Mouse (Mus musculus): ENCODE results near the gene Cpa1. TPM values are rescaled to one million over a fixed set of nuclear protein-coding genes. Genes with fewer than 3 reads are reported as not detected.

Cpa1 gene
- polyA plus RNA-seq, 1 experiment from 2014 or later, result 0.96 TPM

DNA sequence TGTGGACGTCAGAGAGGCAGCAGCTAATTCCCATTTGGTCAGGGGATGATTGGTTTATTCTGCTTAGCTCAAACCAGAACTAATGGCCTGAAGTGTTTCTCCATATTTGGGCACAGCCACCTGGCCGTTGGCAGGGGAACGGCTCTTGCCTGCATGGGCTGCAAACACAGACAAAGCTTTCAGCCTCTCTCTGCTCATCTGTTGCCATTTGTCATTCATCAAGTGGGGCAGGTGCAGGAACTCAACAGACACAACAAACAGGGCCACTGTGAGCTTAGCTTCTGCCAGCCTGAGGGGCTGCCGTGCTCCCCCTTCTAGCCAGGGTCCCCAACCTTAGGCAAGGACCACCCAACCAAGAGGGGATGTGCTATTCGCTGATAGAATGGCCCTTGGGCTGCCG, 10.9 kb upstream of the Cpa1 start:
- no peak overlapping the region for H3K4me3 ChIP-seq
- no peaks in the 10 kb centered on the region for H3K9me3 ChIP-seq (replicated peaks)
- no peak overlapping the region for H3K4me2 ChIP-seq
- peaks cover 4% of the 10 kb centered on the region; the same call in 1 of the 2 replicates for H3K4me1 ChIP-seq
- H3K9ac ChIP-seq, result no peak overlapping the region
- no peaks in the 10 kb centered on the region for H3K27me3 ChIP-seq
- no peak for ATAC-seq
- H3K36me3 ChIP-seq (ENCODE audit: poor library complexity, severe bottlenecking), result no peaks in the 10 kb centered on the region
- H3K27ac ChIP-seq, result no peak overlapping the region
- 61% methylated on average over 6 of the region's 6 CpGs for WGBS

DNA sequence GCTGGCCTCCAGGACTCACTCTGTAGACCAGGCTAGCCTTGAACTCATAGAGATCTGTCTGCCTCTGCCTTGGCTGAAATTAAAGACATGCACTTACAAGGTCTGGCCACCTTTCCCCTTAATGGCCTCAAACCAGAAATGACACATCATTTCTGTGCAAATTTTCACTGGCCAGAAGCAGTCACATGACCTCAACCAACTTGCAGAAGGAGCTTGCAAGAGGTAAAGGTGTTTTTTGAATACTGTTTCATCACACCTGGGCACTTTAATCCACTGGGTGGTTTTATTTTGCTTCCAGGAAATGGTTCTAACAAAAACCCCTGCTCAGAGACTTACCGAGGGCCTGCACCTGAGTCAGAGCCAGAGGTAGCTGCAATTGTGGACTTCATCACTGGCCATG, 9.0 kb upstream of the Cpa1 start:
- Histone ChIP-seq H3K27ac (no peak overlapping the region), H3K4me3 (no peak overlapping the region), H3K36me3 (ENCODE audit: poor library complexity, severe bottlenecking) (no peaks in the 10 kb centered on the region), H3K4me2 (no peak overlapping the region), H3K4me1 (peaks cover 4% of the 10 kb centered on the region; the same call in 1 of the 2 replicates), H3K9ac (no peak overlapping the region), H3K9me3 (replicated peaks) (no peaks in the 10 kb centered on the region), H3K27me3 (no peaks in the 10 kb centered on the region)
- 96% methylated on average over 1 of the region's 1 CpGs for WGBS
- no peak for ATAC-seq

DNA sequence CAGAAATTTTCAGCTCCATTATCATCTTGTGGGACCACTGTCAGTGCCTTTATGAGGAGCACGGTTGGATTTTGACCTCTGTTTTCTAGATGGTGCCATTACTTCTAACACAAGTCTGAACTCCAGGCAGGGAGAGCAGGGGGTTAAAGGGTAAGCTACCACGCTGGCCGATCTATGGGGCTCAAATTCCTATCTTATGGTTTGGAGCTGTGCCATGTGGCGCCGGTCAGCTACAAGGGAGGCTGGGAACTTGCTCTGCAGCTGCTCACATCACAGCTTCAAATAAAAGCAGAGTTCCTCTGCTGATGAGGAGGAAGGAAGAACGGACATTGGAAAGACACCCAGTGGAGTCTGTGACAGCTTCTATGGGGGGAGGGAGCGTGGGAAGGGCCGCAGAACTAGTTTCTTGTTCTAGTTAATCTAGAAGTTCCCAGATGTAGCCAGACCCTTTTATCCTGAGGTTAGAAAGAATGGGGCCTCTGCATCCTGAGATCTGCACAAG, 3.6 kb upstream of the Cpa1 start:
- Histone ChIP-seq H3K4me2 (no peak overlapping the region), H3K9me3 (replicated peaks) (no peaks in the 10 kb centered on the region), H3K9ac (no peak overlapping the region), H3K27me3 (no peaks in the 10 kb centered on the region), H3K4me1 (peaks cover 3% of the 10 kb centered on the region; the same call in 1 of the 2 replicates), H3K36me3 (ENCODE audit: poor library complexity, severe bottlenecking) (no peaks in the 10 kb centered on the region), H3K4me3 (no peak overlapping the region), H3K27ac (no peak overlapping the region)
- WGBS, result 60% methylated on average over 8 of the region's 8 CpGs
- ATAC-seq, result no peak

DNA sequence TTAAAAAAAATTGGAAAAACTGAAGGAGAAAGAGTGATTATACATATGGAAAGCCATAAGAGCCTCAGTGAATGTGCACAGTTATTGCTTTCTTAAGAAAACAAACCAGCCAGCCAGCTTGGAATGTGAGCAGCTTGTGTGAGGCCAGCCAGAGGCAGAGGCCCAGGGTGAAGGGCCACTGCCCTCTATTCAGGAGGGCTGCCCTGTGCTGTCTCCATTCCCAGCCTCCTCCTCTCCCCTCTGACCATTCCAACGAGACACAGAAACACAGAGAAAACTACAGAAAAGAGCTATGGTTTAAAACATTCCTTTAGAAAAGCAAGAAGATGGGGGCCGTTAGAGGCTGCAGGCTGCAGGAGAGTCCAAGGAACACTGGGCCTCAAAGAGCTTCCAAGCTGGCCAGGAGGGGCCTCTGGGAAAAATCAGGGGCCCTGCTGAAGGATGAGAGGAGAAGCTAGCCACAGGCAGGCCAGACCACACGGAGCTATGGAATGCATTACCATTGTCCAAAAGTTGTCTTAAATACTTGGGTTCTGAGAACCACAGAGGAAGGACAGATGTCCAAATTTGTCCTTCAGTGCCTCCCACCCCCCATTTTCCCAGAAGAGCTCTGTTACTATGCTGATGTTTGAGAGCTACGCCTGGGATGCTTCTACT, 2.7 kb upstream of the Cpa1 start:
- Histone ChIP-seq H3K9ac (no peak overlapping the region), H3K36me3 (ENCODE audit: poor library complexity, severe bottlenecking) (no peaks in the 10 kb centered on the region), H3K4me1 (peaks cover 3% of the 10 kb centered on the region; the same call in 1 of the 2 replicates), H3K4me3 (no peak overlapping the region), H3K4me2 (no peak overlapping the region), H3K27me3 (no peaks in the 10 kb centered on the region), H3K27ac (no peak overlapping the region), H3K9me3 (replicated peaks) (no peaks in the 10 kb centered on the region)
- no peak for ATAC-seq
- WGBS, result 33% methylated on average over 4 of the region's 4 CpGs

DNA sequence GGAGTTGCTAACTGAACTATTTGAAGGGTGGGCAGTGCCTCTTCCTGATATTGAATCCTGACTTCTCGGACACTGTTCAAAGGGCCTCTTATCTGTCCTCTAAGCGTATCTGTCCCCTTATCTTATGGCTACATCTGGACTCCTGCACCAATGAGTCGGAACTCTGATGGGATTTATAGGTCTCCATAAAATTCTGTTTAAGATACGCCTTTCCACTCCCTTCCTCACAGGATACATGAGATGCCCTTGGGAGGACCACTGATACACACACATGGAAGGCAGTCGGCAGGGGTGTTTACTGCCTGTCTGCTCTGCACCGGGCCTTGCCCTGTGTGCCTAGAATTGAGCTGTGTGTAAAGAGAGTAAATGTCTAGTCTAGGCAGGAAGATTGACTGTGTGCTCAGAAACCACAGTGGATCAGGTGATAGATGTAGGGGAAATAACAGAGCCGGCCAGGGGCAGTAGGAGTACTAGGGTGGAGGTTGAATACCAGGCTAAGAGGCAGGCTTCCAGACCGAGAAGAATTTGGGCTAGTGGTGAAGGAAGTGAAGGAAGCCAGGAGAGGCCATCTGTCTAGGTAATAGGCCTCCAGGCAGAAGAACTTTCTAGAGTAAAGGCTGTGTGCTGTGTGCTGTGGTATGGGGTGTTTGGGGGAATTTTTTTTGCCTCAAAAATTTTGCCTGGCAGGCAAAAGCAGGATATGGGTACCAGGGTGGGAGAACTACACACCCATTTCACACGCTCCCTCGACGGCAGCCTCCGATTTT, 4.9 kb downstream of the Cpa1 start:
- Histone ChIP-seq H3K9ac (no peak overlapping the region), H3K36me3 (ENCODE audit: poor library complexity, severe bottlenecking) (no peaks in the 10 kb centered on the region), H3K4me3 (no peak overlapping the region), H3K9me3 (replicated peaks) (no peaks in the 10 kb centered on the region), H3K4me2 (no peak overlapping the region), H3K27me3 (no peaks in the 10 kb centered on the region), H3K4me1 (peaks cover 8% of the 10 kb centered on the region), H3K27ac (no peak overlapping the region)
- 90% methylated on average over 12 of the region's 12 CpGs for WGBS
- ATAC-seq, result no peak

DNA sequence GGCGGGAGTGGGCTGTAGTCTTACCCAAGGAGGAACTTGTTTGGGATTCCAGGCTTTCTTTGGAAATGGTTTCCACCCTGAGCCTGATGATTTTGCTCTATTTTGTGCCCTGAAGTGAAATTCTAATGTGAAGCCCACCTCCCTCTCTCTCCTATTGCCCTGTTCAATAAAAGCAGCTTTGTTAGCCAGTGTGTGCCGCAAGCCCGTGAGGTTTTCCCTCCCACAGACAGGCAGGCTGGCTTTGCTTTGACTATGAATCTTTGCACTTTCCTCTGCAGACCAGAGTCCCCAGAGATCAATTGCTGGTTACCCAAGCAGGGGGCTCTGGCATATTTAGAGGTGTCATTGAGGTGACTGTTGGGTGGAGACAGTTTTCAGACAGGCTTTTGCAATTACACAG, 5.4 kb downstream of the Cpa1 start:
- no peak overlapping the region for H3K9ac ChIP-seq
- H3K27me3 ChIP-seq, result no peaks in the 10 kb centered on the region
- H3K36me3 ChIP-seq (ENCODE audit: poor library complexity, severe bottlenecking), result no peaks in the 10 kb centered on the region
- no peak for ATAC-seq
- H3K4me2 ChIP-seq, result no peak overlapping the region
- WGBS, result 52% methylated on average over 3 of the region's 3 CpGs
- peaks cover 10% of the 10 kb centered on the region for H3K4me1 ChIP-seq
- H3K27ac ChIP-seq, result no peak overlapping the region
- no peak overlapping the region for H3K4me3 ChIP-seq
- no peaks in the 10 kb centered on the region for H3K9me3 ChIP-seq (replicated peaks)

DNA sequence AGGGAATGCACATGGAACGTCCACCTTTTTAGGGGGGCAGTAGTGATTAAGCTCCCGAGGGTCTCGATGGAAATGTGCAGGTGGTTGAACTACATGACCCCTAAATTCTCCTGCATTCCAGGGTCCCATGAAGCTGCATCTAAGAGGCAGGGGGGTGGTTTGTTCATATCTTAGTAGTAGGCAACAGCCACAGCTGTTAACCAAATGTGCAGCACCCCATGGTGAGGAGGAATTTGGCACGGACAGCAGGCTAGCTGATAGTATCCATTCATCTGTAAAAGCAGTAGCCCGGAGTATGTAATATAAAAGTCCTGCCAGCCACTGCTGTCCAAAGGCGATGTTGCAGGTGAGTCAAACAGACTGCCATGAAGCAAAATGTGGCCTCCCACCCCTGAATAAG, 6.4 kb downstream of the Cpa1 start:
- Histone ChIP-seq H3K27ac (no peak overlapping the region), H3K9ac (no peak overlapping the region), H3K4me3 (no peak overlapping the region), H3K4me2 (no peak overlapping the region), H3K36me3 (ENCODE audit: poor library complexity, severe bottlenecking) (no peaks in the 10 kb centered on the region), H3K4me1 (peaks cover 17% of the 10 kb centered on the region), H3K27me3 (no peaks in the 10 kb centered on the region), H3K9me3 (replicated peaks) (no peaks in the 10 kb centered on the region)
- no peak for ATAC-seq
- WGBS, result 82% methylated on average over 6 of the region's 6 CpGs

DNA sequence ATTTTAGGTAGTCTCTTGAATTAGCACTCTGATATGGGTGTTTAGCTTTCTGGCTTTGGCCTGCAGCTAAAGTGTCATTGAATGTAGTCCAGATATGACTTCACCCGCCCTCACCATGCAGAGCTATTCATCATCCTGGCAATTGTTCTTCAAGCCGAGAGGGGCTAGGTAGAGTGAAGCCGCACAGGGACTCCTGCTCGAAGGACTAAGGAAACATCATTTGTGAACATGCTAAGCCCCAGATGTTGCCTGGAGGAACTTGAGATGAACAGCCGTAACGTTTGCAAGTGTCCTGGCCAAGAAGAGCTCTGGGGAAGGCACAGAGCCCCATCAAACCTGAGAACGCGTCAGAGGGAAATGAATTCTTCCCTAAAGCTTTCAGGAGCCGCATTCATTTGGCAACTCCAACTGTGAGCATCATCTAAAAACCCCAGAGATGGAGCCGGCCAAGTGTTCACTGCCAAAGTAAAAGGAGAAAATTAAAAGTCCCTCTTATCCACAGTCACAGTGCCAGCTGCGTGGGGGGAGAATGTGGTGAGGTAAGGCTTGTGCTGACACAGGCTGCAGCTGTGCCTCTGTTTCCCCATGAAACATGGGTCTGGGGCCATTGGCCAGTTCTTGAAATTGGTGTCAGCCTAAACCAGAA, 10.8 kb downstream of the Cpa1 start:
- H3K9me3 ChIP-seq (replicated peaks), result no peaks in the 10 kb centered on the region
- 64% methylated on average over 11 of the region's 11 CpGs for WGBS
- no peak overlapping the region for H3K4me2 ChIP-seq
- no peak for ATAC-seq
- no peaks in the 10 kb centered on the region for H3K36me3 ChIP-seq (ENCODE audit: poor library complexity, severe bottlenecking)
- no peak overlapping the region for H3K9ac ChIP-seq
- no peak overlapping the region for H3K4me3 ChIP-seq
- peaks cover 38% of the 10 kb centered on the region for H3K4me1 ChIP-seq
- no peaks in the 10 kb centered on the region for H3K27me3 ChIP-seq
- 0 out of 2 replicates have a peak overlapping the region, but pooled peaks have one; percentile 14 for H3K27ac ChIP-seq

DNA sequence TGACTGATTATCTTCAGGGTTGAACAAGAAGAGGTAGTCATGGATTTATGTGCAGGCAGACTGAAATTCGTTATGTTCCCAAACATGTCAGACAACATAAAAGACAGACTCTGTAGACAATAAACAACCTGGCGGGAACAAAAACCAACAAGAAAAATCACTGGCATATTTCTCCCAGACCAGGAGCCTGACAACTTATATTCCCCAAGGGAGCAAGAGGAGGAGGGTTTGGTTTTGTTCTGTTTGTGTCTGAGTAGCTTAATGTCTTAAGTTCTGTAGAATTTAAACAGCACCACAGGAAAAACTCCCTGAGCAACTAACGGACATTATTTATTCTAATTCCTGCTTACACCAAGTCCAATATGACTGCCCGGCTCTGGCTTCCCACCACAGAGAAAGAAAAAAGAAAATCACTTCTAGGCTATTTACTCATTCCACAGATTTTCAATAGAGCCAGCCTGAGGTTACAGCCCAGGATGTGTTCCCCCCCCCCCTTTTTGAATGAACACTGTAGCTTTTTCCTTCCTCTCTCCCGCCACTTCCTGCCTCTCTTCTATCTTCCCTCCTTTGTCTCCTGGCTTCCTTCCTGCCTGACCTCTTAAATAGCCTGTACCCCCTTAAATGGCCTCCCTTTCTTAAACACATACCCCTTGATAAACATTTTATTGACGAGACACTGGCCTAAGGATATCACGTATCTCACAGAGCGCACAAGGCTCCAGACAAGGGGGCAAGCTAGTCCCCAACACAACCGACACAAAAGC, 13.6 kb downstream of the Cpa1 start:
- Histone ChIP-seq H3K9me3 (replicated peaks) (no peaks in the 10 kb centered on the region), H3K27me3 (no peaks in the 10 kb centered on the region), H3K27ac (peak overlapping the region; percentile 84), H3K9ac (no peak overlapping the region), H3K4me1 (peaks cover 55% of the 10 kb centered on the region), H3K36me3 (ENCODE audit: poor library complexity, severe bottlenecking) (no peaks in the 10 kb centered on the region), H3K4me3 (no peak overlapping the region), H3K4me2 (no peak overlapping the region)
- WGBS, result 43% methylated on average over 9 of the region's 9 CpGs
- no peak for ATAC-seq

DNA sequence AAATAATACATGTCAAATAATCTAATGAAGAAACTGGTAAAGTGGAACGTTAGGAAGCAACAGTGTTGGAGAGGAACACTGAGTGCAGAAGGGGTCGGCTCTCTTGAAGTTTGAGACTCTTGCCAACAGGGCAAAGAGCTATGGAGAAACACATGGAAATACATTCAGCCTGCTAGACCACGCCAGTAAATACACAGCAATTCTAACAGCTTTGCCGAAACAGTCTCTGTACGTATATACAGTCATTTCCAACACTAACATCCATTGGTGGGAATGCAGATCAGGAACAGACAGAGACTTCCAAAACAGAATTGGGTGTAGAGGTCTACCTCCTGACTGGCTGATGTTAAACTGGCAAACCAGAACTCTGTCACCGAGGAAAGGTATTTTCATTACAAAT, 14.5 kb downstream of the Cpa1 start:
- Histone ChIP-seq H3K4me2 (no peak overlapping the region), H3K4me1 (peaks cover 55% of the 10 kb centered on the region), H3K4me3 (no peak overlapping the region), H3K36me3 (ENCODE audit: poor library complexity, severe bottlenecking) (no peaks in the 10 kb centered on the region), H3K9me3 (replicated peaks) (no peaks in the 10 kb centered on the region), H3K27me3 (no peaks in the 10 kb centered on the region), H3K9ac (no peak overlapping the region), H3K27ac (peak overlapping the region; percentile 84)
- WGBS, result 66% methylated on average over 6 of the region's 6 CpGs
- no peak for ATAC-seq

DNA sequence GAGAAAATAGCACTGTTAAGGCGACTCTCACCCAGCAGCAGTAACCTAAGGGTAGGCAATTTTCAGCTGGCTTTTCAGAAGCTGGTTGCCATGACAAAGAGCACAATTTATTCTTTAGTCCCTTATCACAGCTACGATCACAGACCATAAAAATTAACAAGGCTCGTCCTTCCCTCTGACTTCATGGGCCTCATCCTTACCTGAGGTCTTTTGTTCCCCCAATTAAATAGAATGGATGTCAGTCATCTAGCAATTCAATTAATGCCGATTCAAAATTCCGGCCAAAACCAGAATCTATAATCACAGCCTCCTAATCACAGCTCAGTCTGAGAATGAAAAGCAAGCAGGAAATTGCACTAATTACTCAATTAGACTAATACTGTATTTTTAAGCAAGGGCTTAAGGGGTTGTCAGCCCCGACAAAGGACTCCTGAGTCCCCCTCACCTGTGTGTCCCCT, 15.4 kb downstream of the Cpa1 start:
- 8% methylated on average over 6 of the region's 6 CpGs for WGBS
- H3K4me2 ChIP-seq, result peak overlapping the region; percentile 26
- H3K27me3 ChIP-seq, result no peaks in the 10 kb centered on the region
- peaks cover 53% of the 10 kb centered on the region for H3K4me1 ChIP-seq
- peak overlapping the region; percentile 0; the same call in 1 of the 2 replicates for H3K9ac ChIP-seq
- ATAC-seq, result peak; percentile 72
- H3K9me3 ChIP-seq (replicated peaks), result no peaks in the 10 kb centered on the region
- no peaks in the 10 kb centered on the region for H3K36me3 ChIP-seq (ENCODE audit: poor library complexity, severe bottlenecking)
- H3K27ac ChIP-seq, result peak overlapping the region; percentile 84
- H3K4me3 ChIP-seq, result no peak overlapping the region

Data from forebrain, embryonic 13.5 days (tissue).